27 mouse cellular contexts compared by ENCODE assay signal in genomic region chr5:110916241-110916640, GRCm38 (mm10). TPM values are rescaled to one million over a fixed set of nuclear protein-coding genes. Genes with fewer than 3 reads are reported as not detected.
DNase-seq lines count a peak whose midpoint lies in the region; ATAC-seq and TF ChIP-seq lines count a peak whose summit lies in the region.
"Had no signal": no experiment of that assay in that cellular context is flagged by ENCODE, and none has a peak within 500 bp of the region (broad histone marks: within the 10 kb centered on the region; RNA-seq: fewer than 3 reads in every experiment).

No protein-coding gene starts in this region.

- no peaks in the 10 kb centered on the region for H3K9me3 ChIP-seq in forebrain, embryonic 12.5 days
- H3K9me3 ChIP-seq: embryonic facial prominence, embryonic 12.5 days; embryonic facial prominence, embryonic 15.5 days; forebrain, embryonic 13.5 days; heart, embryonic 10.5 days; heart, embryonic 13.5 days had no signal

- H3K4me1 ChIP-seq in cerebellum, adult 2 months (ENCODE audit: control insufficient read depth, insufficient read depth, low read length) = peaks cover 5% of the 10 kb centered on the region; the same call in 1 of the 2 replicates
- no peaks in the 10 kb centered on the region for H3K4me1 ChIP-seq in forebrain, embryonic 12.5 days
- H3K4me1 ChIP-seq: forebrain, embryonic 13.5 days had no signal

- TF ChIP-seq POLR2A in cerebellum, adult 2 months (IDR thresholded peaks at IDR 0.05; ENCODE audit: borderline replicate concordance, insufficient read depth, low read length) = no peak

- no peak overlapping the region for H3K4me3 ChIP-seq in cerebellum, adult 2 months (replicated peaks; ENCODE audit: insufficient read depth, low read depth, low read length)
- H3K4me3 ChIP-seq in forebrain, embryonic 12.5 days (replicated peaks) = no peak overlapping the region
- H3K4me3 ChIP-seq: embryonic facial prominence, embryonic 12.5 days; embryonic facial prominence, embryonic 15.5 days; forebrain, embryonic 13.5 days; heart, adult 2 months; heart, embryonic 10.5 days; heart, embryonic 13.5 days had no signal

- ATAC-seq in forebrain, embryonic 12.5 days (ENCODE audit: low FRiP score) = no peak
- ATAC-seq: CD4-positive, CD25-positive, alpha-beta regulatory T cell, adult 4 months; forebrain, embryonic 13.5 days; forebrain, embryonic 16.5 days; hindbrain, postnatal 0 days; inflammation-experienced regulatory T-cells, adult 6 months; intestine, embryonic 16.5 days had no signal

- 58% methylated on average over 3 of the region's 3 CpGs for WGBS in cerebellum, adult 2 months
- WGBS in forebrain, embryonic 12.5 days = 82% methylated on average over 3 of the region's 3 CpGs

- no peak overlapping the region for H3K27ac ChIP-seq in cerebellum, adult 2 months (ENCODE audit: insufficient read depth, low read length)
- no peak overlapping the region for H3K27ac ChIP-seq in forebrain, embryonic 12.5 days
- H3K27ac ChIP-seq: embryonic facial prominence, embryonic 12.5 days; embryonic facial prominence, embryonic 15.5 days; forebrain, embryonic 13.5 days; heart, adult 2 months; heart, embryonic 13.5 days; hindbrain, embryonic 14.5 days; hindbrain, postnatal 0 days had no signal

- no peak for TF ChIP-seq CTCF in cerebellum, adult 2 months (IDR thresholded peaks at IDR 0.05; ENCODE audit: borderline replicate concordance, insufficient read depth, low read depth, low read length)

- H3K36me3 ChIP-seq in forebrain, embryonic 12.5 days (replicated peaks) = no peaks in the 10 kb centered on the region
- H3K36me3 ChIP-seq: embryonic facial prominence, embryonic 15.5 days; heart, embryonic 13.5 days had no signal

- H3K4me2 ChIP-seq in forebrain, embryonic 12.5 days = no peak overlapping the region
- H3K4me2 ChIP-seq: embryonic facial prominence, embryonic 12.5 days; embryonic facial prominence, embryonic 15.5 days; forebrain, embryonic 13.5 days; heart, embryonic 13.5 days; hindbrain, embryonic 14.5 days had no signal

- H3K27me3 ChIP-seq in cerebellum, adult 2 months (ENCODE audit: control insufficient read depth, insufficient read depth, low read length) = no peaks in the 10 kb centered on the region
- no peaks in the 10 kb centered on the region for H3K27me3 ChIP-seq in forebrain, embryonic 12.5 days
- H3K27me3 ChIP-seq: embryonic facial prominence, embryonic 12.5 days; embryonic facial prominence, embryonic 15.5 days; forebrain, embryonic 13.5 days; heart, embryonic 13.5 days had no signal

- peak; percentile 35 to 54 for DNase-seq in cerebellum, adult 2 months
- DNase-seq in cerebellum, adult 11 months = no peak
- DNase-seq in cerebellum, adult 9-10 months = peak; percentile 8
- DNase-seq in cerebellum, postnatal 10 days = peak; percentile 51 to 76
- DNase-seq in cerebellum, postnatal 36 days = peak; percentile 35 to 36
- no peak for DNase-seq in embryo, embryonic 10 days (ENCODE audit: low spot score)
- DNase-seq: adrenal gland, adult 2 months; adrenal gland, postnatal 14 days; gastrocnemius, postnatal 10 days; gastrocnemius, postnatal 36 days; heart, adult 2 months; heart, postnatal 14 days; heart, postnatal 4 days; kidney, adult 18-20 months; kidney, adult 9 months had no signal

- no peak overlapping the region for H3K9ac ChIP-seq in forebrain, embryonic 12.5 days
- H3K9ac ChIP-seq: embryonic facial prominence, embryonic 12.5 days; embryonic facial prominence, embryonic 15.5 days; forebrain, embryonic 13.5 days; hindbrain, embryonic 14.5 days had no signal

RNA-seq across cellular contexts. Expression of gene Ttc28, which starts 36.6 kb away (rescaled TPM):
- polyA plus RNA-seq in cerebellum, adult 2 months (2012; rRNA removed) = 5.5 and 6.7 TPM in 2 replicates
- 22.5 and 23.1 TPM in 2 replicates for polyA plus RNA-seq in forebrain, embryonic 12.5 days (2016; fragmentation: Nextera tagmentation; extraction: Ambion mirVana)

Comparison
In these comparisons a context has a peak if more than half of its experiments do, and no peak if none do; other contexts are left out.
1. DNase-seq: peak in cerebellum, adult 2 months (2 of 2), cerebellum, adult 9-10 months (single experiment), cerebellum, postnatal 10 days (2 of 2) and cerebellum, postnatal 36 days (2 of 2); none in cerebellum, adult 11 months (single experiment) and embryo, embryonic 10 days (single experiment).